Mouse (Mus musculus) ovary, postnatal 36 days (tissue): Measurements from ENCODE around the gene Cfap299.
"Not testable (repeated sequence)": the region's sequence is repeated elsewhere in the genome, so short reads cannot be mapped to it uniquely, and the experiment has no call there.

ENCODE experiments used
- DNase-seq: peaks from one replicate; pipeline ENCODE4 v3.0.0; 2022; ENCODE audit warnings: low spot score, mixed read lengths

The Cfap299 gene

DNA sequence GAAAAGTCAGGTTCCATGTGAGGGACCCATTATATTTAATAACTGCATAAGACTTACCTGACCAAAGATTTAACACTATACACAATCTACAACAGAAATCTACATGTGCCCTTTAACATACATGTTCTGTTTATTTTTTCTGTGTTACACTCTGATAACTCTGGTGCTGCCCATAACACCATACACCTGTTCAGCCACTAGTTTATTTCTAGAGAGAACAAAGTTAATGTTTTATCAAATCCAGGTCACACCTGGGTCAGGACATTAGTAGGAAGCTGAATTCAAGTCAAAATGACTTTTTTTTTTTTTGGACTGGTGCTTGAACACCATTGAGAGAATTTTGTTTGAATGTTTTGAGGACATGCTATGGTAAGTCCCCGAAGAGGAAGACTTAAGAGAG is 194.7 kb downstream of the Cfap299 start:
- DNase-seq = no peak

DNA sequence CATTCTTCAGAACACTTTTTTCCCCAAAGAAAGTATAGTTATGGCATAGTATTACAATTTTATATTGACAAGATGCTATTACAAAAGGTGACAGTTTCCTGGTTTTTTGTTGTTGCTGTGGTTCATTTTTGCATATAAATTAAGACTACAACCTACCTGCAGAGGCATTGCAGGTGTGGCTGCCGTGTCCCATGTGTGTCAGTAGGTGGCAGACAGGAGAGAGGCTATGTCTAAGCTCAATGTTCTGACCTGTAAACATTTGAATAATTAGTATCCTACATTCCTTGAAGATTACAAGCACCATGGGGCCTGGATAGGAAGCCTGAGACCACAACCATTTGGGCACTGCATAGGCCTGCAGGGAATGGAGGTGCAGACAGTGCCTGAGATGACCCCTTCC is 212.2 kb downstream of the Cfap299 start:
- no peak for DNase-seq

DNA sequence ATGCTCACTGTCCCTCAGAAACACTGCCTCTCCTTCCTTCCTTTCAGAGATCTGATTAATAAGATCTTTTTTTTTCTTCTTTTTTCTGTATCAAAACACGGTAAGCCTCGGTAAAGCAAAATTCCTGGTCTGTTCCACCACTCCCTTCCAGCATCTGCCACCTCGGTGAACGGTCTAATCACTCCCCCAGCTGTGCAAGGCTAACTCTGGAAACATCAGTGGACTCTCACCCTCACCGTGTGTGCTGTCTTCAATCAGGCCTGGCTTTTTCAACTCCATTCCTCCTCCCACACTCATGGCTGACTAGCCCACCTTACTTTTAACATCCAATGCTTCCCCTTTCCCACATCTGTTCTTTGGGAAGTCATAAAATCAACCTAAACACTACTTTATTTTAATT is 221.2 kb downstream of the Cfap299 start:
- no peak for DNase-seq

DNA sequence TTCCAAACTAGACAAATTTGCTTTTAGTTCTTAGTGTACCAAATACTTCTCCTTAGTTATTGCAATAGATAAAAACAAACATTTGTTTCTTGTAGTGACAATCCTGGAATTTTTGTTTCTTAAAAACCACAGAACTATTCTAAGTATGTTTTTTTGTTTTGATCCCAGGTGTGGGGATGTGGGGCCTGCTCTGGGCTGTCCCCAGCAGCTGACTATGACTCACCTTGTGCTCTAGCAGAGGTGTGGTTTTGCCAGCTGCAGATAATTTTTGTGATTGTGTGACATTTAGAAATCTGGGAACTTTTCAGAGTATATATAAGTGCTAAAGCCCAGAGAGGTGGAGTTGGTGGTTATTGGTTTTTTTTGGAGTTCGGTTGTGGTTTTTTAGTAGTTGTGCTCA is 221.8 kb downstream of the Cfap299 start:
- DNase-seq = no peak

DNA sequence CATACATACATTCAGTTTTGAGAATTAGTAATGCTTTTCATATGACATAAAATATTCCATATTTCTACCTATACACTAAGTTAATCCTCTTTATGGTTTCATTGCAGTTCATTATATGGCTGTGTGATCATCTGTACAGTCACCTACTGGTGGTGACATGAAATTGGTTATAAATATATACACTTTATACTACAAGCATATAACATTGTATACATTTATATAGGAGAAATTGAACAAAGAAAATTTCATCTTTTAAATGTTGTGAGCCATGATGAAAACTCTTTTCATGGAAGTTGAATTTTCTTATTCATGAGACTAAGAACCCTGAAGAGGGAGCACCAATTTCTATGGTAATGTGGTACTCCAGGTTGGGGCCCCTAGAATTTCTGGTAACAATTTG is 223.3 kb downstream of the Cfap299 start, which contains the start of gene Gm11111:
Gene Gm11111 (plus strand): TSS at position 301 of the 400 bp plus-strand sequence.
- DNase-seq = no peak

DNA sequence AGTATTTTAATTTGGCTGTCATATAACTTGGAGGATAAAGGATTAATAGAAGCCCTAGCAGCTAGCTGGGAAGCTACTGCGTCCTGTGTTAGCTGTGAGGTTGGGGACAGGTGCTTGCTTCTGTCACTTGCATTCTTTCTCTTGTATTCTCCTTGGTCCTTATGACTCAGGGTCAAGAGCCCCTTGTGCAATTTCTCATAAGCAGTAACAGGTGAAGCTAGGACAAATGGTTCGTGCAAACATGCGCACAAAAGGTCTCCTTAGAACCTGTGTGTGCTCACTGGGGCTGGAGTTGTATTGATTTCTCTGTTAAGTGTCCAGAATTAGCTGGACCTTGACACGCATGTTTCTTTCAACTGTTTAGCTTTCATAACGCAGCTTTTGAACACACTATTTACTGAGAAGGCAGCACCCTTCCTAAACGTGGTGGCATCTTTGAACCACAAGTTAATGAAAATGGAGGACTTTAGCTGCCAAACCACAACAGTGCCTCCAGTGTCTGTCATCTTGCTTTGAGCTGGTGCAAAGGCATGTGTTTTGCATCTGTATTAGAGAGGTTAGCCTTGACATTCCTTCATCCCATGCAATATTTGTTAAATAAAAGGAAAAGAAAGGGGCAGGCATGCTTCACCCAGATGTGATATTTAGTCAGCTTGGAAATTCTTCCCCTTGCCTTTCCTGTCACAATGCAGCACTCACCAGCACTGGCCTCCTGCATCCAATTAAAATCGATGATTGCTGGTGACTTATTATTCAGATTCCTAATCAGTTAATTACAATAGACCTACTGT is 223.9 kb downstream of the Cfap299 start:
- no peak for DNase-seq

DNA sequence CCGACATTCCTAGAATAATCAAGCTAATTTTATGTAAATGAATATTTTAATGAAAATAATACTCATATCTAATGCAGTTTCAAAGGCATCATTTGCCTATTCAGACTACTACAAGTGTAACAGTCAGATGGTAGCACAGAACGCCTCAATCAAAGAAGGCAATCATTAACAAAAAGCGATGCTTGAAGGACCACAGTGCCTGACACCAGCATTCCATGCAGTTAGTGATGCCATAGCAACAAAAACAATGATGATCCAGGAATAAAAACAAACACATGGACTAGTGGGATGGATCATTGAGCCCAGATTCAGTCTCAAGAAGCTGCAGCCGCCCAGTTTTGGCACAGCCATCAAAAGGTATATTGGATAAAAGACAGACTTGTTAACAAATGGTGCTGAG is 232.2 kb downstream of the Cfap299 start:
- DNase-seq = no peak

DNA sequence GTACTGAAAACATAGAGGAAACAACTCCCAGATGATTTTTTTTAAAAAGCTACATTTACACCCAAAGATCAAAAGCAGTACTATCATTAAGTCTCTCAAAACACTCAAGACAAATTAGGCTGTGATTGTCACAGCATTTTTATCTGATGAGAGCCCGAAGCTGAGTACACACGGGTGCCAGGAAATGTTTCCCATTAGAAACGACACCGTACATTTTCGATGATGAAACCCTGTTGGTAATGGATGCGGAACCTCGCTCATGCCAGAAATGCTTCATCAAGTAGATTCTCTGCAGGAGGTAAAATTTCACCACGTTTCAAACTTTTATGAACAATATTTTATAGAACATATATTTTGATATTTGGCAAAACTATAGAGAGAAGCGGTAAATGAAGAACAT is 233.7 kb downstream of the Cfap299 start:
- no peak for DNase-seq

DNA sequence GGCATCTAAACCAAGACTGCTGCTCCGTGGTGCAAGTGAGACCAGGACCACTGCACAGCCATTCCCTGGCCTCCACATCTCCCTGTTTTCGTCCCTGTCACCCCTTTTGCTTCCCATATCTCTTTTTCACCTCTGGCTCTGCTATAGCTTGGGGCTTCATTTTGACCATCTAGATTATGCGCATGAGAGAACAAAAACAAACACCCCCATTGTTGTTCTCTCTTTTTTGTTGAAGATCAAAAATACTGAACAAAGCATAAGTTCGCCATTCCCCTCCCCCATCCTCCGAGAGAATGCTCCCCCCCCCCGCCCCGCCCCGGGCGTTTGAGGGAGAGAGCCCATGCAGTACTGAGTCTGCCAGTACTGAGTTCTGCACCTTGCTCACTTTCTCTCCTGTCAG is 234.7 kb downstream of the Cfap299 start:
- DNase-seq = no peak

DNA sequence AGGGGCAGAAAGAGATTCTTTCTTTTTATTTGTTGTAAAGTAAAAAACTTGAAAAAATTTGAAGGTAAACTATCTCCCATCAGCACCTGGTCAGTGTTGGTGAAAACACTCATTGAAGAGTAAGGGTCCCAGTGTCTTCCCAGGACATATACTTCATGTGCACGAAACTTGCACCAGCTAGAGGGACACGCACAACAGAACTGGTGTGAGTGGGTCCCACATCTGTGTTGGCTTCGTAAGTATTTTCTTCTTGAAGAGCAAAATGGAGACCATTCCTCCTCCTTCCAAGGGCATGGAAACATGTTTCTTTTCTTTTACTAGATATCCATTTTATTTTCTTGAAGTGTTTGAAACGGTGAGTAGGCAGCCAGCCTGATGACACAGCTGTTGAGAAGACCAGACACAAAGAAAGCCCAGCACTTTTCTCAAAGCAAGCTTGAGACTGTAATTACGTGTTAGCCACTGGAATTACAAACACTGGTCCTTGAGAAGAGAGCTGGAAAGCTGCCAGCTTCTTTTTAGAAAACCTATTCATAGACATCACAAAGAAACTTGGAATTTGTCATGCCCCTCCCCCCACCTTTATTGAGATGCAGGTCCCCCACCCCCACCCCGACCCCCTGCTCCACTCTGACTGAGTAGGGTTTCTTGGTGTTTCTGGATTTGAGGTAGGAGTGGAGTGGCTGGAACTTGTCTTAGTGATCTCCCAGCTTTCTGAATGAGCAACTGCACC is 237.5 kb downstream of the Cfap299 start:
- no peak for DNase-seq

DNA sequence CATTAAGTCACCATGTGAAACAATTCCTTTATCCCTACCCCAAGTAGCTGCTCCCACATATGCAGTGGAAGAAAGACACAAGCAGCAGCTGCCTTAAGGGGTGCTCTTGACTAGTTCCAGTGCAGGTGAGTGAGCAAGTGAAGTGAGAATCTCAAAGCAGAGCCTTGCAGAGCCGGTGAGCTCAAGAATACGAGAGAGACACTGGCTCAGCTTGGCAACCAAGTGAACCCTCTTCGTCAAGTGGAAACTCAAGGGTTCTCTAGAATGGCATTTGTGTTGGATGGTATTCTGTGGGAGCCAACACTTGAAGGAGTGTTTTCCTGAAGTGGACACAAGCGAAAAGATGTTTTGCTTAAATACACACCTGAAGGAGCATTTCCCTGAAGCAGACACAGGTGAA is 239.4 kb downstream of the Cfap299 start:
- no peak for DNase-seq

DNA sequence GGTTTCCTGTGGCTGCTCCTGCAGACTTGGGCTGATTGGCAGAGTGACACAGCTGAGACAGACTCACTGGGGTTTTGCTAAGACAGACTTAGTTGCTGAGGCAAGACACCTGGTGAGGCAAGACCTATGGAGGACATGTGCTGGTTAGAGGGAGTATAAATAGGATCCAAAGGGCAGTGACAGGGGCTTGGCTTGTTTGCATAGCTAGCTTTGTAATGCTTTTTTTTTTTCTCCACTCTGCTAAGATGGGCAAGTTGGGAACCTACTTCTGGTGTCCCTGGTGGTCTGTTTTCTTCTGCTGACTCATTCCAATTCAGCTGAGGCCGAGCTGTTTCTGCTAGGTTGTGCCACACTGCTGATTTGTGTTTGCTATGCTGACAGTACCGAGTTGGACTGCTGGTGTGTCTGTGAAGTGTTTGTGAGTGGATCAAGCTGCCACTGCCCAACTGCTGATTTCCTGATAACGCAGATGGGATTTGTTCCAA is 240.0 kb downstream of the Cfap299 start:
- DNase-seq = no peak

DNA sequence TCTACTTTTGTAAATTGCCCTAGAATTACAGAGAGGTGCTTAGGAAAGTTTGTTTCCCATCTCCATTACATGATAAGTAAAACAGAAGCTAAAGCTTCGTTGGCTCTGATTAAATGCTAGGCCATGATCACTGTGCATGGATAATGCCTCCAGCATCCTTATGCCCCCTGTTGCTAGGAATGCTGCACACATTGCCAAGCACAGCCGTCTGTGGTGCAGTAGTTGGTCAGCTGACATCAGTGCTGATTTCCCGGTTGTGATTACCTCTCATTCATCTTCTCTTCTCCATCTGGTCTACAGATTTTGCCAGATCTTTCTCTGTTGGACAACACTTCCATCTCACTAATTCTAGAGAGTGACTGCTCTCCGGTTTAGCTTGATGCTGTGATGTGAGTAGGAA is 243.3 kb downstream of the Cfap299 start:
- no peak for DNase-seq

DNA sequence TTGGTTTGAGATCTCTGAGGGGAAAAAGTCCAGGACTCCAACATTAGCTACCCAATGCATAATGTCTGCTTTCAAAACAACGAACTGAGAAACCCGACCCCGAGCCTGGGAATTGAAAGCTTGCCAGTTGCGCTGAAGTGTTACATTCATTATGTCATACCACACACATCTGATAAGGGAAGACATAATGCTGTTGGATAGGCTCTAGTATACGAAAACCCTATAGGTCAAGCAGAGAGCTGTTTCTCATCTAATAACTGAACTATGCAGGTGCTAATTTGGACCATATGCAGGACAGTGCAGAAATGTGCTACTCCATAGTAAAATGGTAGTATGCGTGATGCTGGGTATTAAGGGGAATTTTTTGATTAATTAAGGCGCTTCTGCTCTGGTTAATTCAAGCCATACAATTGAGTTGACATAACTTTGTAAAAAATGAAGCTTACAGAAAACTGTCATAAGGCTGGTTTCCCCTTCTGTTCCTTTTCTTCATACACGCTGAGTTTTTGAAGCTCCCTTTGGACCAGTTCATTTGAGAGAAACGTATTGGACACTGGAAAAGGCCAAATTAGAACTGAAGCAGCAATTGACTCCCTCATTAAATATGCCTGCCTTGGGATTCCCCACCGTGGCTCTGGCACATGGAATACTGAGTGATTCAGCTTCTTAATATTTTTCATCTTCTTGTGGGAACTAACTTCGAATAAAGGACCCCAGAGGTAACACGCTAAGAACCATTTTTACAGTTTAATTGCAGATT is 245.8 kb downstream of the Cfap299 start:
- no peak for DNase-seq

DNA sequence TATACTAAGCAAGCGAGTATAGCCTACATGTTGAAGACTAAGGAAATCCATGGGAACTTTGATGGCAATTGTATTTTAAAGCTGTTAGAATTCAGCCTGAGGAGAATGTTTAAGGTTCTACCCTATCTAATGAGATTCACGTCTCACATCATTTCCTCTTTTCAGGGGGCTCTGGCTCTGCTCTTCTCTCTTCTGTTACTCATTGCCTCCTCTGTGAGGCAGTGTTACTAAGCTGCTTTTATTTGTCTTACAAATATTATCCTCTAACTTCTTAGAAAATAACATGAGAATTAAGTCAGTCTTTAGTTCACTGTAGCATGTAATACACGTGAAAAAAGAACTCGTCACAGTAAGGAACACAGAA is 246.3 kb downstream of the Cfap299 start:
- DNase-seq = no peak

DNA sequence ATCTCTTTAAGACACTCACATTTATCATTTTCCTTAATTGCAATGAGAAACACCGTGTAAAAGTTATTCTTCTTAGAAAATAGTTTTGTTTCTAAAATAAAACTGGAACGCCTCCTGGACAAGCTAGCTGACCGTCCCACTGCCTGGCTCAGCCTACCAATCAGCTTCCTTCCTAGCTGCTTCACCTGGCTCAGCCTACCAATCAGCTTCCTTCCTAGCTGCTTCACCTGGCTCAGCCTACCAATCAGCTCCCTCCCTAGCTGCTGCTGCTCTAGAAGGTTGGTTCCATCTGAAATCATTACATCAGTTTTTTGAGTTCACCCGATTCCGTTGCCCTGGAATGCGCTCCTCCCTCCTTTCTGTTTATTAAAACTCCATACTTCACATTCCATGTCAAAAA is 247.4 kb downstream of the Cfap299 start:
- DNase-seq = not testable (repeated sequence)

DNA sequence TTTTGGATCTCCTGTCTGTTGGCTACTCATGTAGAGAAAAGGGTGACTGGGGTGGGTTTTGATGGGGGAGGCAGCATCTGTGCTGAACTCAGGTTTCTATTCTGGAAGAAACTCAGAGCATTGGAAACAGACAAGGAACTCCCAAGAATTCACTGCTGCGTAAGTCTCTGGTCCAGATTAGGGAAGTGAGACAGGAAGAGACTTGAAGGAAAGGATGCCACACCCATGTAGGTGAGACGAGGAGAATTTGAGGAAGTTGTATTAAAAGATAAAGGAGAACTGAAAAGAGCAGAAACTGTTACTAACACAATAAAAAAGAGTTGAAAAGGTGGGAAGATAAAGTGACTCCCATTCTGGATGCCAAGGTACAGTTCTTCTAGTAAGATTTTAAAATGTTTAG is 249.3 kb downstream of the Cfap299 start:
- DNase-seq = no peak

DNA sequence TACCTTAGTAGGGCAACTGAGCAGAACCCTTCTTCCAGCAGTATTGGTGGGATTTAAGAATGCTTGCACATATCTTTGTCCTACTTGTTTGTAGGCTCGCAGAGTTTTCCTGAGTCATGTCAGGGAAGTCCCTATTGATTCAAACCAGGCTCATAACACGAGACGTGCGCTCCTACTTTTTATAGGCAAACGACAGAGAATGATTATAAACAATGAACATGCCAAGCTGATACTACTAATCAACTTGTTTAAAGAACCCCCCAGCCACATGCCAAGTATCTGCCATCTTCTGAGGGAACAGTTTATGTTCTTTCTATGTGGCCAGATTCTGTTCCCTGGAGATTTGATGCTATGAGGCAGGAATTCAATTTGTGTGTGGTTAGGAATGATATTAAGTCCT is 251.7 kb downstream of the Cfap299 start:
- DNase-seq = no peak

DNA sequence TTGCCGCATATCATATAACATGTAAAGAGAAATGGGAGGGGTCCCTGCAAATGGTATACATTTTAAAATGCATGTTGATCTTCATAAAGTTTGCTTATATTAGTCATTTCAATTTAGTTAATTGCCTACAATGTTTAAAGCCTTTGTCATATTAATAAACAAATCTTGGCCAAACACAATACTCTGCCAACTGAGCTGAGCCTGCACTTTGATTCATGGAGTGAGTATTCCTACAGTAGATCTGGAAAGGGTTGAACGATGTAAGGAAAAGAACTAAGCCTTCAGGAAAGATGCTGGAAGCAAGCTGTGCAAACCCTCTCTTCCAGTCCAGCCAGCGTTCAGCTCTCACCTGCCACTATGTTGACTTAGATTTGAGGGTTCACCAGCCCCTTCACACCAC is 252.9 kb downstream of the Cfap299 start:
- no peak for DNase-seq

DNA sequence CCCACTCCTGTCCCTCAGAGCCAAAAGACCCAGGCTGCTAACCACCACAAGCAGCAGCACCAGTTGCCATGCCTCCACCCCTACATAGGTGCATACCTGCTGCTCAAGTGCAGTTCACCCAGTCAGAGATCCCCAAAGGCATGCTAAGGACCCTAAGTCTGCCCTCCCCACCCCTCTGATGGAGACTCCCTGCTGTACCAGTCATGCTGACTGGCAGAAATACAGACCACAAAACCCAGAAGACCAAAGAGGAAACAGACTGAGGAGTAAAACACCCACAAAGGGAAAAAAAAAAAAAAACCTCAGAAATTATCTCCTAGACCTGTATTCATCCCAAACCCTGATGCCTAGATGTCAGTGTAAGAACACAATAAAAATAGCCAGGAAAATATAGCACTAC is 256.8 kb downstream of the Cfap299 start:
- DNase-seq = no peak

DNA sequence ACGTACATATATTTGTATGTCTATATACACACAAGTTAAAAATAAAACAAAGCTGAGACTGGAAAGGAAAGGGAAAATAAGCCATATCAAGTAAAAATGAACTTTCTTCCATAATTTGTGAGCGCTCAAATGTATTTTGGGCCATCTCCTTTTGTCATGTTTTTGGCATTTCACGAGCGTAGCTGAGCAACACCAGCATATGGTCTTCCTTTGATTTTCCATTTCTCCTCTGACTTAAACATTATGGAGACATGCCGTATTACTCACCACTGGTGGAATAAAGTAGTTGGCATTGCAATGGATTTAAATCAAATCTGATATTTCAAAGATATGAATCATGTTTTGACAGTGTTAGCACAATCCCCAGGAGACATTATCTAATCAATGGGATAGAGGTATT is 284.4 kb downstream of the Cfap299 start:
- DNase-seq = no peak

DNA sequence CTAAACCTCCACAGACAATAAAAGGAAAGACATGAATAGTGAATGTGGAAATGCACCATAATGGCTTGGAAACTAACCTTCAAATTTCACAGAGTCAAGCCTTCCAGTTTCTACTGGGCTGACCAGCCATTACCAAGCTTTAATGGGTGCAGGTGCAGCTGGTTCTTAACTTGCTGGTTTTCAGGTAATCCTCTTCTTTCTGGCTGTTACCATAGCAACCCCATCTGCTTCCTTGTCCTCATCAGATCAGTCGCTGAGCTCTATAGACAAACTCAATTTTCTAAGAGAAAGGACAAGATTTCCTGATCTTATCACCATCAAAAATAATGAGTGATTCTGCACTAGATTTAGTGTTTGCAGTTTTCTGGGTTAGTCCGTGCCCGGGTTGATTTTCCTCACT is 287.8 kb downstream of the Cfap299 start:
- DNase-seq = no peak

DNA sequence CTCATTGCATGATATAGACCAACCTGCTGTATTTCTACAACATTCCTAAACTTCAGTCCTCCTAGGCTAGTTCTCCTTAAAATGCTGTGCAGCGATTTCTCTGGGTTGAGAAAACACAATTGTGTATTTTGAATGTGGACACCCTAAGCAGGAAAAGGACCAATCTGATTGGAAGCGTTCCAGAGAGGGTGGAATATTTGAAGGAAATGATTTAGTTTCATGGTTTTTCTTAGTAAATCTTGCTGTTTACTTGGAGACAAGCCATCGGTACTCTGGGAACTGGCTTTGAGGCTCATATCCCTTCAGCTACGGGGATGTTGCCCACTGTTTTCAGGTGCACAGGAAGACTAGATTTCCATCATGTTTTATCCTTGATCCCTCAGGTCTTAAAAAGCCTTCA is 288.3 kb downstream of the Cfap299 start:
- no peak for DNase-seq
